Mouse (Mus musculus) MEL (cell line): ENCODE measurements around the gene Dclk3. TPM values are rescaled to one million over a fixed set of nuclear protein-coding genes. Genes with fewer than 3 reads are reported as not detected.

ENCODE experiments used
- DNase-seq: peaks from one replicate; pipeline ENCODE4 v3.0.0; 2011; ENCODE audit warnings: low read depth, low spot score
- H3K27ac ChIP-seq: 2 replicates; pipeline ENCODE4 v1.5.1; 2012; ENCODE audit warnings: low read depth, mild to moderate bottlenecking, control low read depth, low read length, moderate library complexity; ENCODE audit not compliant: control insufficient read depth
- H3K27me3 ChIP-seq, 2 experiments: fragments of 150-350 bp in 1 of 2; sonication (generic) in 1 of 2; 2 replicates each; pipeline ENCODE4 v1.6.1; 2012; ENCODE audit warnings: low read length in 2 of 2, mild to moderate bottlenecking in 2 of 2, improper control_type of control experiment in 1 of 2, moderate library complexity in 1 of 2; ENCODE audit not compliant: insufficient read depth in 2 of 2, control insufficient read depth in 1 of 2
- H3K36me3 ChIP-seq, 2 experiments: 2 replicates each; pipeline ENCODE4 v1.6.1; 2012 to 2014; ENCODE audit warnings: low read length in 2 of 2, improper control_type of control experiment in 1 of 2, inconsistent platforms in 1 of 2, mild to moderate bottlenecking in 1 of 2; ENCODE audit not compliant: insufficient read depth in 2 of 2, control insufficient read depth in 1 of 2
- H3K4me1 ChIP-seq, 2 experiments: fragments of 150-350 bp in 1 of 2; sonication (generic) in 1 of 2; 2 replicates each; pipeline ENCODE4 v1.6.1; 2012; ENCODE audit warnings: low read length in 2 of 2, improper control_type of control experiment in 1 of 2, mild to moderate bottlenecking in 1 of 2; ENCODE audit not compliant: insufficient read depth in 2 of 2, control insufficient read depth in 1 of 2
- H3K4me3 ChIP-seq, 2 experiments: fragments of 150-350 bp in 1 of 2; sonication (generic) in 1 of 2; 2 replicates each; pipeline ENCODE4 v1.5.1; 2012; ENCODE audit warnings: low read depth in 2 of 2, low read length in 2 of 2, mild to moderate bottlenecking in 2 of 2, moderate library complexity in 2 of 2, control low read depth in 1 of 2, improper control_type of control experiment in 1 of 2; ENCODE audit not compliant: control insufficient read depth in 1 of 2, insufficient read depth in 1 of 2
- H3K79me2 ChIP-seq: 2 replicates; pipeline ENCODE4 v1.6.1; 2012; ENCODE audit warnings: mild to moderate bottlenecking, low read length, moderate library complexity; ENCODE audit not compliant: control insufficient read depth, poor library complexity, insufficient read depth
- H3K9ac ChIP-seq: 2 replicates; pipeline ENCODE4 v1.6.1; 2012; ENCODE audit warnings: low read depth, mild to moderate bottlenecking, control low read depth, low read length, moderate library complexity; ENCODE audit not compliant: control insufficient read depth, poor library complexity, severe bottlenecking
- H3K9me3 ChIP-seq: fragments of 150-350 bp; sonication (generic); replicated peaks from 2 replicates; pipeline ENCODE4 v1.6.1; 2012; ENCODE audit warnings: mild to moderate bottlenecking, low read length, improper control_type of control experiment, moderate library complexity; ENCODE audit not compliant: insufficient read depth
- BHLHE40 ChIP-seq: IDR thresholded peaks from 2 replicates; pipeline ENCODE4 v1.6.1; 2012; ENCODE audit warnings: low read depth, mild to moderate bottlenecking, inconsistent platforms, low read length, improper control_type of control experiment, borderline replicate concordance
- CTCF ChIP-seq, 3 experiments: IDR thresholded peaks in 2 of 3; conservative IDR thresholded peaks in 1 of 3; 2 replicates each; pipeline ENCODE4 v1.5.1; 2011 to 2012; ENCODE audit warnings: low read length in 3 of 3, low read depth in 2 of 3, mild to moderate bottlenecking in 2 of 3, improper control_type of control experiment in 1 of 3, inconsistent platforms in 1 of 3, mixed read lengths in 1 of 3, moderate library complexity in 1 of 3; ENCODE audit not compliant: control insufficient read depth in 1 of 3, insufficient read depth in 1 of 3, poor library complexity in 1 of 3, severe bottlenecking in 1 of 3
- EP300 ChIP-seq, 2 experiments: IDR thresholded peaks; 2 replicates each; pipeline ENCODE4 v1.6.1; 2011; ENCODE audit warnings: improper control_type of control experiment in 2 of 2, low read length in 2 of 2, low read depth in 1 of 2, mild to moderate bottlenecking in 1 of 2
- ETS1 ChIP-seq: IDR thresholded peaks from 2 replicates; pipeline ENCODE4 v1.6.1; 2012; ENCODE audit warnings: low read depth, mild to moderate bottlenecking, inconsistent platforms, low read length, improper control_type of control experiment, moderate library complexity
- GATA1 ChIP-seq: IDR thresholded peaks from 2 replicates; pipeline ENCODE4 v1.6.1; 2011; ENCODE audit warnings: low read depth, low read length, improper control_type of control experiment
- HCFC1 ChIP-seq: IDR thresholded peaks from 2 replicates; pipeline ENCODE4 v1.6.1; 2012; ENCODE audit warnings: low read depth, mild to moderate bottlenecking, inconsistent platforms, low read length, improper control_type of control experiment, moderate library complexity
- JUND ChIP-seq: IDR thresholded peaks from 2 replicates; pipeline ENCODE4 v1.6.1; 2011; ENCODE audit warnings: low read depth, mild to moderate bottlenecking, improper control_type of control experiment, low read length
- MAX ChIP-seq: IDR thresholded peaks from 2 replicates; pipeline ENCODE4 v1.6.1; 2011; ENCODE audit warnings: low read length, improper control_type of control experiment
- MXI1 ChIP-seq: IDR thresholded peaks from 2 replicates; pipeline ENCODE4 v1.6.1; 2011; ENCODE audit warnings: mild to moderate bottlenecking, low read depth, low read length, improper control_type of control experiment
- NELFE ChIP-seq: IDR thresholded peaks from 2 replicates; pipeline ENCODE4 v1.6.1; 2011; ENCODE audit warnings: low read depth, low read length, improper control_type of control experiment
- NRF1 ChIP-seq: IDR thresholded peaks from 2 replicates; pipeline ENCODE4 v1.6.1; 2014; ENCODE audit warnings: low read depth, mild to moderate bottlenecking, inconsistent platforms, low read length, improper control_type of control experiment, moderate library complexity; ENCODE audit not compliant: poor library complexity, insufficient read depth, severe bottlenecking
- POLR2AphosphoS2 ChIP-seq: IDR thresholded peaks from 2 replicates; pipeline ENCODE4 v1.6.1; 2011; ENCODE audit warnings: low read length, improper control_type of control experiment
- RAD21 ChIP-seq: IDR thresholded peaks from 2 replicates; pipeline ENCODE4 v1.6.1; 2011; ENCODE audit warnings: mild to moderate bottlenecking, low read depth, low read length, improper control_type of control experiment
- SMC3 ChIP-seq: IDR thresholded peaks from 2 replicates; pipeline ENCODE4 v1.6.1; 2011; ENCODE audit warnings: low read depth, low read length, improper control_type of control experiment
- TBP ChIP-seq: IDR thresholded peaks from 2 replicates; pipeline ENCODE4 v1.8.0; 2011; ENCODE audit warnings: low read depth, low read length, improper control_type of control experiment
- UBTF ChIP-seq: IDR thresholded peaks from 2 replicates; pipeline ENCODE4 v1.6.1; 2012; ENCODE audit warnings: low read depth, mild to moderate bottlenecking, inconsistent platforms, low read length, improper control_type of control experiment, moderate library complexity, borderline replicate concordance; ENCODE audit not compliant: insufficient read depth
- USF2 ChIP-seq, 2 experiments: IDR thresholded peaks; 2 replicates each; pipeline ENCODE4 v1.6.1; 2011 to 2012; ENCODE audit warnings: improper control_type of control experiment in 2 of 2, low read length in 2 of 2, borderline replicate concordance in 1 of 2, inconsistent platforms in 1 of 2, low read depth in 1 of 2, mild to moderate bottlenecking in 1 of 2; ENCODE audit not compliant: insufficient read depth in 1 of 2
- ZNF384 ChIP-seq: IDR thresholded peaks from 2 replicates; pipeline ENCODE4 v1.6.1; 2012; ENCODE audit warnings: low read depth, mild to moderate bottlenecking, inconsistent platforms, low read length, improper control_type of control experiment
- polyA plus RNA-seq, 2 experiments: library from polyadenylated mRNA; stranded (reverse) in 1 of 2; unstranded in 1 of 2; fragments of >175 nt in 1 of 2; fragments of >200 nt in 1 of 2; gene quantifications; 2 replicates each; pipeline versions ENCODE4 v1.2.1 to v1.2.4; 2012; ENCODE audit warnings: low replicate concordance in 2 of 2, low read depth in 1 of 2; ENCODE audit not compliant: insufficient read length in 2 of 2, insufficient read depth in 1 of 2, missing spikeins in 1 of 2
- total RNA-seq: library from RNA; depleted of rRNA; stranded (reverse); fragments of 300-350 nt; gene quantifications from 2 replicates; pipeline ENCODE4 v1.2.3, GENCODE M21; 2012

The Dclk3 gene
- total and polyA plus RNA-seq, 3 experiments: not detected

DNA sequence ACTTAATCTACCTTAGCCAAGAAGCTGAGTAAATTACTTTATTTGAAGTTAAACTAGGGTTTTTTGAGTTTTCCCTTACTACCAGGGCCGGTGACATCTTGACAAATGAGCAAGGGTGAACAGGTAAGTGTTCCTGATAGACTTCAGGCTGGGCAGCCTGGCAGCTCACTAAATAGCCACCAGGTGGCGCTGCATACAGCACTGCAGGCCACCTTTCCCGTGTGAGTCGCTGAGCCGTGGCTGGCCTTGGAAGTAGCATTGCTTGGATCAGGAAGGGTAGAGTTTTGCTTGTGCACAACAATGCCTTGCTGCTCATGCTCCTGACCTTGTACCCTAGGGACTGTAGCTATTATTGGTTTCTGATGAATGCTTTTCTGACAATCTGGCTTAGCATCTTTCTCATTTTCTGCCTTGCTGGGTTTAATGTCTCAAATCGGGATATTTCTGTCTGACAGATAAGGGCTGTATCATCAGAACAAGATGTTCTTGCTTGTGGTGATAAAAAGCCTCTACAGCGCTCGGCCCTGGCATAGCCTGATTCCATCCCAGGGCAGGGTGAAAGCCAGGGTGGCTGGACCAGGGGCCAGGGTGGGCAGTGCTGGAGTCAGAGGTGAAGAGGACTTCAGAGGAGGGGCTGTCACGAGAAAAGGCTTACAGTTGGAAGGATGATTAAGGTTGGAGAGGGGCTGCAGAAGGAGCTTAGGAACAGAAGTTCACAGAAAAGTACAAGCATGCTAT lies 58.4 kb downstream of the Dclk3 start:
- H3K9ac ChIP-seq: no peak overlapping the region
- H3K27me3 ChIP-seq: no peaks in the 10 kb centered on the region
- H3K36me3 ChIP-seq: no peaks in the 10 kb centered on the region
- no peaks in the 10 kb centered on the region for H3K79me2 ChIP-seq
- H3K9me3 ChIP-seq: no peaks in the 10 kb centered on the region
- H3K4me1 ChIP-seq: no peaks in the 10 kb centered on the region
- DNase-seq: peak; percentile 29
- H3K4me3 ChIP-seq: no peak overlapping the region
- H3K27ac ChIP-seq: no peak overlapping the region
- TF ChIP-seq CTCF (IDR thresholded peaks at IDR 0.05 in 2 of 3, conservative IDR thresholded peaks at IDR 0.05 in 1 of 3; ENCODE audit: control insufficient read depth in 1 of 3, insufficient read depth in 1 of 3, low read depth in 2 of 3, low read length in 3 of 3, poor library complexity in 1 of 3, severe bottlenecking in 1 of 3): peak; percentile 54 to 85 (median 63)
- TF ChIP-seq ETS1: no peak
- peak; percentile 57 for TF ChIP-seq SMC3
- peak; percentile 36 for TF ChIP-seq RAD21
- no peak for TF ChIP-seq NELFE
- TF ChIP-seq MXI1: no peak

DNA sequence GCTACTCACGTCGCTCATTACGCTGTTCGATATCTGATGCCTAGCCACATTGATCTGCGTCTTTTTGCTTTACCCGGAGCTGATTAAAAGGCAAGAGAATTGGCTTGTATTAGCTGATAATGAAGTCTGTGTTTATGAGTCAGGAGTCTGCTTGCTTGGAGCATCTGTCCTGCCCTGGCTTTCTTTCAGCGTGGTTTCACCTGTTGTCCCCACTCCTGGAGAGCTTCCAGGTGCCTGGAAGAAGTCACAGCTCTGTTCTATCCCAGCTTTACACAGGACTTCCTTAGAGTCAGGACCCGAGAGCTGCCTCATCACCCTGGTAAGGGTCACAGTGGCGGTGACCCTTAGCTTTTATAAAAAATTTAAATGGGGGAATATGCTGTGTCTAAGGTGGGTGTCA lies 61.3 kb downstream of the Dclk3 start:
- Histone ChIP-seq H3K9me3 (no peaks in the 10 kb centered on the region), H3K27ac (no peak overlapping the region), H3K9ac (no peak overlapping the region), H3K79me2 (no peaks in the 10 kb centered on the region), H3K27me3 (no peaks in the 10 kb centered on the region), H3K4me3 (no peak overlapping the region), H3K36me3 (no peaks in the 10 kb centered on the region), H3K4me1 (no peaks in the 10 kb centered on the region)
- DNase-seq: no peak
- TF ChIP-seq USF2 (IDR thresholded peaks at IDR 0.05; ENCODE audit: borderline replicate concordance in 1 of 2, insufficient read depth in 1 of 2, low read depth in 1 of 2, low read length in 2 of 2) (no peak), POLR2AphosphoS2 (no peak), RAD21 (no peak), EP300 (IDR thresholded peaks at IDR 0.05; ENCODE audit: low read depth in 1 of 2, low read length in 2 of 2) (no peak), HCFC1 (no peak), ZNF384 (no peak), TBP (no peak), BHLHE40 (no peak), MAX (no peak), UBTF (no peak), JUND (no peak), NRF1 (no peak), GATA1 (no peak)
